Mouse (Mus musculus) MEL (cell line): ENCODE results near the gene Hist1h4m. TPM values are rescaled to one million over a fixed set of nuclear protein-coding genes. Genes with fewer than 3 reads are reported as not detected.
"Not testable (repeated sequence)": the region's sequence is repeated elsewhere in the genome, so short reads cannot be mapped to it uniquely, and the experiment has no call there.

Source experiments
- DNase-seq: peaks from one replicate; pipeline ENCODE4 v3.0.0; 2011; ENCODE audit warnings: low read depth, low spot score
- H3K27ac ChIP-seq: 2 replicates; pipeline ENCODE4 v1.5.1; 2012; ENCODE audit warnings: low read depth, mild to moderate bottlenecking, control low read depth, low read length, moderate library complexity; ENCODE audit not compliant: control insufficient read depth
- H3K27me3 ChIP-seq, 2 experiments: fragments of 150-350 bp in 1 of 2; sonication (generic) in 1 of 2; 2 replicates each; pipeline ENCODE4 v1.6.1; 2012; ENCODE audit warnings: low read length in 2 of 2, mild to moderate bottlenecking in 2 of 2, improper control_type of control experiment in 1 of 2, moderate library complexity in 1 of 2; ENCODE audit not compliant: insufficient read depth in 2 of 2, control insufficient read depth in 1 of 2
- H3K36me3 ChIP-seq, 2 experiments: 2 replicates each; pipeline ENCODE4 v1.6.1; 2012 to 2014; ENCODE audit warnings: low read length in 2 of 2, improper control_type of control experiment in 1 of 2, inconsistent platforms in 1 of 2, mild to moderate bottlenecking in 1 of 2; ENCODE audit not compliant: insufficient read depth in 2 of 2, control insufficient read depth in 1 of 2
- H3K4me1 ChIP-seq, 2 experiments: fragments of 150-350 bp in 1 of 2; sonication (generic) in 1 of 2; 2 replicates each; pipeline ENCODE4 v1.6.1; 2012; ENCODE audit warnings: low read length in 2 of 2, improper control_type of control experiment in 1 of 2, mild to moderate bottlenecking in 1 of 2; ENCODE audit not compliant: insufficient read depth in 2 of 2, control insufficient read depth in 1 of 2
- H3K4me3 ChIP-seq, 2 experiments: fragments of 150-350 bp in 1 of 2; sonication (generic) in 1 of 2; 2 replicates each; pipeline ENCODE4 v1.5.1; 2012; ENCODE audit warnings: low read depth in 2 of 2, low read length in 2 of 2, mild to moderate bottlenecking in 2 of 2, moderate library complexity in 2 of 2, control low read depth in 1 of 2, improper control_type of control experiment in 1 of 2; ENCODE audit not compliant: control insufficient read depth in 1 of 2, insufficient read depth in 1 of 2
- H3K79me2 ChIP-seq: 2 replicates; pipeline ENCODE4 v1.6.1; 2012; ENCODE audit warnings: mild to moderate bottlenecking, low read length, moderate library complexity; ENCODE audit not compliant: control insufficient read depth, poor library complexity, insufficient read depth
- H3K9ac ChIP-seq: 2 replicates; pipeline ENCODE4 v1.6.1; 2012; ENCODE audit warnings: low read depth, mild to moderate bottlenecking, control low read depth, low read length, moderate library complexity; ENCODE audit not compliant: control insufficient read depth, poor library complexity, severe bottlenecking
- H3K9me3 ChIP-seq: fragments of 150-350 bp; sonication (generic); replicated peaks from 2 replicates; pipeline ENCODE4 v1.6.1; 2012; ENCODE audit warnings: mild to moderate bottlenecking, low read length, improper control_type of control experiment, moderate library complexity; ENCODE audit not compliant: insufficient read depth
- ELF1 ChIP-seq: IDR thresholded peaks from 2 replicates; pipeline ENCODE4 v1.6.1; 2014; ENCODE audit warnings: low read depth, mild to moderate bottlenecking, inconsistent platforms, low read length, improper control_type of control experiment, moderate library complexity
- ETS1 ChIP-seq: IDR thresholded peaks from 2 replicates; pipeline ENCODE4 v1.6.1; 2012; ENCODE audit warnings: low read depth, mild to moderate bottlenecking, inconsistent platforms, low read length, improper control_type of control experiment, moderate library complexity
- GATA1 ChIP-seq: IDR thresholded peaks from 2 replicates; pipeline ENCODE4 v1.6.1; 2011; ENCODE audit warnings: low read depth, low read length, improper control_type of control experiment
- HCFC1 ChIP-seq: IDR thresholded peaks from 2 replicates; pipeline ENCODE4 v1.6.1; 2012; ENCODE audit warnings: low read depth, mild to moderate bottlenecking, inconsistent platforms, low read length, improper control_type of control experiment, moderate library complexity
- JUND ChIP-seq: IDR thresholded peaks from 2 replicates; pipeline ENCODE4 v1.6.1; 2011; ENCODE audit warnings: low read depth, mild to moderate bottlenecking, improper control_type of control experiment, low read length
- MAFK ChIP-seq: IDR thresholded peaks from 2 replicates; pipeline ENCODE4 v1.6.1; 2011; ENCODE audit warnings: low read depth, mild to moderate bottlenecking, low read length, improper control_type of control experiment, borderline replicate concordance
- MAZ ChIP-seq: IDR thresholded peaks from 2 replicates; pipeline ENCODE4 v1.6.1; 2012; ENCODE audit warnings: low read depth, mild to moderate bottlenecking, inconsistent platforms, low read length, improper control_type of control experiment
- MXI1 ChIP-seq: IDR thresholded peaks from 2 replicates; pipeline ENCODE4 v1.6.1; 2011; ENCODE audit warnings: mild to moderate bottlenecking, low read depth, low read length, improper control_type of control experiment
- NELFE ChIP-seq: IDR thresholded peaks from 2 replicates; pipeline ENCODE4 v1.6.1; 2011; ENCODE audit warnings: low read depth, low read length, improper control_type of control experiment
- POLR2AphosphoS5 ChIP-seq: IDR thresholded peaks from 2 replicates; pipeline ENCODE4 v1.6.1; 2012; ENCODE audit warnings: low read depth, borderline replicate concordance, mild to moderate bottlenecking, inconsistent platforms, low read length, moderate library complexity, mixed read lengths
- RCOR1 ChIP-seq: IDR thresholded peaks from 2 replicates; pipeline ENCODE4 v1.6.1; 2012; ENCODE audit warnings: low read depth, mild to moderate bottlenecking, inconsistent platforms, low read length, improper control_type of control experiment
- TBP ChIP-seq: IDR thresholded peaks from 2 replicates; pipeline ENCODE4 v1.8.0; 2011; ENCODE audit warnings: low read depth, low read length, improper control_type of control experiment
- USF2 ChIP-seq, 2 experiments: IDR thresholded peaks; 2 replicates each; pipeline ENCODE4 v1.6.1; 2011 to 2012; ENCODE audit warnings: improper control_type of control experiment in 2 of 2, low read length in 2 of 2, borderline replicate concordance in 1 of 2, inconsistent platforms in 1 of 2, low read depth in 1 of 2, mild to moderate bottlenecking in 1 of 2; ENCODE audit not compliant: insufficient read depth in 1 of 2
- ZC3H11A ChIP-seq: IDR thresholded peaks from 2 replicates; pipeline ENCODE4 v1.6.1; 2012; ENCODE audit warnings: low read depth, mild to moderate bottlenecking, inconsistent platforms, low read length, improper control_type of control experiment
- ZNF384 ChIP-seq: IDR thresholded peaks from 2 replicates; pipeline ENCODE4 v1.6.1; 2012; ENCODE audit warnings: low read depth, mild to moderate bottlenecking, inconsistent platforms, low read length, improper control_type of control experiment
- polyA plus RNA-seq, 2 experiments: library from polyadenylated mRNA; stranded (reverse) in 1 of 2; unstranded in 1 of 2; fragments of >175 nt in 1 of 2; fragments of >200 nt in 1 of 2; gene quantifications; 2 replicates each; pipeline versions ENCODE4 v1.2.1 to v1.2.4; 2012; ENCODE audit warnings: low replicate concordance in 2 of 2, low read depth in 1 of 2; ENCODE audit not compliant: insufficient read length in 2 of 2, insufficient read depth in 1 of 2, missing spikeins in 1 of 2
- total RNA-seq: library from RNA; depleted of rRNA; stranded (reverse); fragments of 300-350 nt; gene quantifications from 2 replicates; pipeline ENCODE4 v1.2.3, GENCODE M21; 2012

The Hist1h4m gene
- total and polyA plus RNA-seq, 3 experiments = 27.5 to 49.2 TPM; not detected in 1

DNA sequence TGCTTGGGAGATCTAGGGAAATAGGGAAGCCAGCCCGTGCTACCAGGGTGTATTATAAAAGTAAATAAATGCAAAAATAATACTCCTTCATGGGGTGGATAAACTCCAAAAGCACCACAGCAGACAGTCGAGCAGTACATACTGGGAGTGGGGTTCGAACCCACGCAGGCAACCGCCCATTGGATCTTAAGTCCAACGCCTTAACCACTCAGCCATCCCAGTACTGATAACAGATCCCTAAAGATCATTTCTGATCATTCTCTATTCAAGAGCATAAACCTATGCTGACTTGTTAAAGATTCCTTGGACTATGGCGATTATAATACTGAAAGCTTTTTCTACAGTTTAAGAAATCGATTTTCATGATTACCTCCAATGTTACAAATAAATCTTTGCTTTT lies 36.3 kb downstream of the Hist1h4m start:
- H3K4me3 ChIP-seq = no peak overlapping the region
- H3K9ac ChIP-seq = no peak overlapping the region
- TF ChIP-seq TBP = peak; percentile 99
- TF ChIP-seq ZC3H11A = no peak
- no peak for TF ChIP-seq JUND
- TF ChIP-seq ZNF384 = no peak
- no peak for TF ChIP-seq ETS1
- TF ChIP-seq MAFK = peak; percentile 70; the same call in 1 of the 2 replicates
- TF ChIP-seq NELFE = no peak
- no peak for TF ChIP-seq RCOR1
- no peak for TF ChIP-seq HCFC1
- no peak for TF ChIP-seq ELF1
- TF ChIP-seq USF2 (IDR thresholded peaks at IDR 0.05; ENCODE audit: borderline replicate concordance in 1 of 2, insufficient read depth in 1 of 2, low read depth in 1 of 2, low read length in 2 of 2) = no peak
- no peak for TF ChIP-seq MXI1
- TF ChIP-seq GATA1 = peak; percentile 84
- no peak for TF ChIP-seq MAZ
- TF ChIP-seq POLR2AphosphoS5 = no peak
- TF ChIP-seq, all 39 proteins: peak for 3
- H3K79me2 ChIP-seq = no peaks in the 10 kb centered on the region
- peak; percentile 84 for DNase-seq
- no peak overlapping the region for H3K27ac ChIP-seq
- H3K36me3 ChIP-seq = peaks cover 0 to 11% of the 10 kb centered on the region in 2 experiments; a peak in 2 of 4 replicates
- H3K4me1 ChIP-seq = peaks cover 0 to 10% of the 10 kb centered on the region in 2 experiments; a peak in 2 of 4 replicates
- H3K27me3 ChIP-seq = no peaks in the 10 kb centered on the region
- H3K9me3 ChIP-seq = no peaks in the 10 kb centered on the region

- not testable (repeated sequence) for DNase-seq, H3K27me3 ChIP-seq, H3K4me1 ChIP-seq, H3K9ac ChIP-seq, H3K79me2 ChIP-seq, H3K9me3 ChIP-seq, H3K4me3 ChIP-seq, H3K27ac ChIP-seq
- H3K36me3 ChIP-seq = peaks cover 0 to 16% of the 10 kb centered on the region in 2 experiments; a peak in 2 of 4 replicates
Observed at GRCm38 (mm10) chr13:21850696-21851095, 39.1 kb downstream of the Hist1h4m start.
